Mouse (Mus musculus): Measurements from ENCODE around the gene Ccdc154. TPM values are rescaled to one million over a fixed set of nuclear protein-coding genes. Genes with fewer than 3 reads are reported as not detected.

Ccdc154 gene
- polyA plus RNA-seq, 1 experiment from 2014 or later = not detected

Other genes starting within 250 kb of the Ccdc154 start
- gene Mapk8ip3, start 225.5 kb upstream of the Ccdc154 start, polyA plus RNA-seq (2015; fragmentation: Nextera tagmentation; extraction: Ambion mirVana) = 89.4 and 90.6 TPM in 2 replicates
- gene Jpt2, start 201.8 kb upstream of the Ccdc154 start, polyA plus RNA-seq (2015; fragmentation: Nextera tagmentation; extraction: Ambion mirVana) = 101 and 114 TPM in 2 replicates
- 7.6 and 8.5 TPM in 2 replicates for gene Cramp1l, start 146.7 kb upstream of the Ccdc154 start, polyA plus RNA-seq (2015; fragmentation: Nextera tagmentation; extraction: Ambion mirVana)
- gene Ift140, start 146.4 kb upstream of the Ccdc154 start, polyA plus RNA-seq (2015; fragmentation: Nextera tagmentation; extraction: Ambion mirVana) = 24.0 and 25.4 TPM in 2 replicates
- 10.5 and 11.5 TPM in 2 replicates for gene Tmem204, start 78.9 kb upstream of the Ccdc154 start, polyA plus RNA-seq (2015; fragmentation: Nextera tagmentation; extraction: Ambion mirVana)
- 54.6 and 57.2 TPM in 2 replicates for gene Telo2, start 46.5 kb upstream of the Ccdc154 start, polyA plus RNA-seq (2015; fragmentation: Nextera tagmentation; extraction: Ambion mirVana)
- gene Ptx4, start 41.7 kb upstream of the Ccdc154 start, polyA plus RNA-seq (2015; fragmentation: Nextera tagmentation; extraction: Ambion mirVana) = not detected in 2 replicates
- 28.8 and 30.4 TPM in 2 replicates for gene Clcn7, start 29.1 kb upstream of the Ccdc154 start, polyA plus RNA-seq (2015; fragmentation: Nextera tagmentation; extraction: Ambion mirVana)
- gene Gm38655, start 13.0 kb downstream of the Ccdc154 start, polyA plus RNA-seq (2015; fragmentation: Nextera tagmentation; extraction: Ambion mirVana) = not detected in 2 replicates
- 35.7 and 37.8 TPM in 2 replicates for gene BC003965, start 22.1 kb downstream of the Ccdc154 start, polyA plus RNA-seq (2015; fragmentation: Nextera tagmentation; extraction: Ambion mirVana)
- 10.6 and 14.2 TPM in 2 replicates for gene Unkl, start 25.9 kb downstream of the Ccdc154 start, polyA plus RNA-seq (2015; fragmentation: Nextera tagmentation; extraction: Ambion mirVana)
- gene Gnptg, start 77.7 kb downstream of the Ccdc154 start, polyA plus RNA-seq (2015; fragmentation: Nextera tagmentation; extraction: Ambion mirVana) = 85.5 and 85.7 TPM in 2 replicates
- 66.2 and 69.2 TPM in 2 replicates for gene Tsr3, start 77.7 kb downstream of the Ccdc154 start, polyA plus RNA-seq (2015; fragmentation: Nextera tagmentation; extraction: Ambion mirVana)
- gene Baiap3, start 93.9 kb downstream of the Ccdc154 start, polyA plus RNA-seq (2015; fragmentation: Nextera tagmentation; extraction: Ambion mirVana) = 7.2 and 10.1 TPM in 2 replicates
- gene Ube2i, start 112.2 kb downstream of the Ccdc154 start, polyA plus RNA-seq (2015; fragmentation: Nextera tagmentation; extraction: Ambion mirVana) = 680 and 683 TPM in 2 replicates
- gene Prss34, start 135.9 kb downstream of the Ccdc154 start, polyA plus RNA-seq (2015; fragmentation: Nextera tagmentation; extraction: Ambion mirVana) = 0.18 TPM in 1 of 2 replicates, not detected in the other
- not detected in 2 replicates for gene Prss28, start 146.2 kb downstream of the Ccdc154 start, polyA plus RNA-seq (2015; fragmentation: Nextera tagmentation; extraction: Ambion mirVana)
- not detected in 2 replicates for gene Prss29, start 156.2 kb downstream of the Ccdc154 start, polyA plus RNA-seq (2015; fragmentation: Nextera tagmentation; extraction: Ambion mirVana)
- gene Tpsab1, start 183.1 kb downstream of the Ccdc154 start, polyA plus RNA-seq (2015; fragmentation: Nextera tagmentation; extraction: Ambion mirVana) = not detected in 2 replicates
- gene Tpsb2, start 203.8 kb downstream of the Ccdc154 start, polyA plus RNA-seq (2015; fragmentation: Nextera tagmentation; extraction: Ambion mirVana) = not detected in 2 replicates
- gene Tpsg1, start 206.8 kb downstream of the Ccdc154 start, polyA plus RNA-seq (2015; fragmentation: Nextera tagmentation; extraction: Ambion mirVana) = 0.77 and 0.94 TPM in 2 replicates